Mouse (Mus musculus) thymus, adult 2 months (tissue): ENCODE results near the gene Rfc1.

Experiments
- CTCF ChIP-seq: fragments of 200-500 bp; IDR thresholded peaks from 2 replicates; pipeline ENCODE4 v1.5.1; 2012; ENCODE audit warnings: mild to moderate bottlenecking, control low read depth, low read length, moderate library complexity, borderline replicate concordance; ENCODE audit not compliant: control insufficient read depth, poor library complexity, insufficient read depth; ENCODE audit errors: extremely low read depth
- POLR2A ChIP-seq: fragments of 200-500 bp; IDR thresholded peaks from 2 replicates; pipeline ENCODE4 v1.6.1; 2012; ENCODE audit warnings: mild to moderate bottlenecking, low read length, control low read depth, moderate library complexity; ENCODE audit not compliant: control insufficient read depth, poor library complexity, insufficient read depth; ENCODE audit errors: extremely low read depth

DNA sequence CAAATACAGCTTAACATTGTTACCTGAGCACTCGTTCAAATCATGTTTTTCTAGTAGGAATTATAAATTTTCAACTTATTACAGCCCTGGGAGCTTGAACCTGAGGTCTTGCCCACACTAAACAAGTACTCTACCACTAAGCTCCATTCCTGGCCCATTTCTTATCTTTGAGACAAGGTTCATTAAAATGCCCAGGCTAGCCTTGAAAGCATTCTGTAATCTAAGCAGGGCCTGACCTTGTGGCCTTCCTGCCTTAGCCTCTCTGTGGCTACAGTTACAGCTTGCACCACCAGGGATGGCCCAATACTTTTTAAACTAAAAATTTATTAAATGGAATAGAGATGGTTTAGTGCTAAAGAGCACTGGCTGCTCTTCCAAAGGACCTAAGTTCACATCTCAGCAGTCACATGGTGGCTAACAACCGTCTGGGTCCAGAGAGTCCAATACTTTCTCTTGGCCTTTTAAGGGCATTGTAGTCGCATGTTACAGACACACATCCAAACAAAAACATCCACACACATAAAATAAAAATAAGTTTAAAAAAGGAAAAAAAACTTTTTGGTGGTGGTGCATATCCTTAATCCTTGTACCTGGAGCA lies 10.6 kb downstream of the Rfc1 start:
- TF ChIP-seq CTCF (no peak), POLR2A (no peak)
